Mouse (Mus musculus) kidney, postnatal 25 days (tissue): Measurements from ENCODE around the gene Ehbp1.
A peak's percentile ranks its signal among the peaks of the same experiment; 100 is the strongest.

Source experiments
- DNase-seq, 2 experiments: peaks; one replicate each; pipeline ENCODE4 v3.0.0; 2021; ENCODE audit warnings: mixed read lengths in 2 of 2

Ehbp1 gene

DNA sequence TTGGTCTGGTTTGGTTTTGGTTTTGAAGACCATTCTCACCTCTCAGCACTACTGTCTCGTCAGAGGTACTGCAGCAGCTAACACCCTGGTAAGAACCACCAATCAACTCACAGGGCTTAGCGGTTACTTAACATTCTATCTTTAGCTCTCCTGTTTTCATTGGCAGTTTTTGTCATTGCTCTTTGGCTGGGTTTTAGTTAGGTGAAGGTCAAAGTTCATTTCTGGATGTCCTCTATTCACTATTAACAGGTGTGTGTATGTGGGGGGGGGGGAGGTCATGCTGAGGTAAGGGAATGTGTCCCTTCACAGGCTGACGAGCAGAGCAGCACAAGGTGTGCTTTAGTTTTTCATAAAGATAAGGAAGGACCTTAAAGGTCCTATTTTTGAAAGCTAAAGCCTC is 147.5 kb downstream of the Ehbp1 start:
- peak in 1 of 2 experiments; percentile 46 for DNase-seq

DNA sequence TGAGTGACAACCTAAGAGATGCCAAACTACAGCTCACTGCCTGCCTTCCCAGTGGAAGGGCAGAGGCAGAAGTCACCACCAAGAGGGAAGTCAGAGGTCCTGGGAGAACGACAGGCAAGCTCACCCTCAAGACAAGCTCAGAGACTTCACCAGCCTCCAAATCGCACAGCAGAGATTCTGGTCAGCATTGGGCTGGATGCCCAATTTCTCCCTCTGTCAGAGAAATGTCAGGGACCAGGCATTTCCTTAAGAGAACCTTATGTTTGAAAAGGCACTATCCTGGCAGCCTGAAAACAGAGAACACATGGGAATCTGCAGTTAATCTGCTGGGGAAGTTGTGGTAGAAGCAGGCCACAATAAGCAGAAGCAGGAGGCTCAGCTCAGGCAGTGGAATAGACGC is 151.5 kb downstream of the Ehbp1 start:
- DNase-seq = no peak

DNA sequence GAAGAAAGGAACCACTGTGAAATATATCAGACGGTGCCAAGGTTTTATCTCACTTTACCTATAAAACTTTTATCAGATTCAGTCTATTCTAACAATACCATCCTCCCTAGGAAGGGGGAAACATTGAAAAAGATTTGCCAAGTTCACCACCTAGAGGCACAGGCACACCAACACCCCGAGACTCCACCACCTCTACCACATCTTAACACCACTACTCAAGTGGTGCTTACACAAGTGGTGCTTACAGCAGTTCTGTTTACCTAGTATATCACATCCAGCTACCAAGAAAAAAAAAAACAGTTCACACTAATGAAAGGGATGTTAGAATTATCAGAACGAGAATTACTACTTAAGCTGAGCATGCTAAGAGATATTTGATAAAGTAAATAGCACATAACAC is 152.1 kb downstream of the Ehbp1 start:
- DNase-seq = no peak

DNA sequence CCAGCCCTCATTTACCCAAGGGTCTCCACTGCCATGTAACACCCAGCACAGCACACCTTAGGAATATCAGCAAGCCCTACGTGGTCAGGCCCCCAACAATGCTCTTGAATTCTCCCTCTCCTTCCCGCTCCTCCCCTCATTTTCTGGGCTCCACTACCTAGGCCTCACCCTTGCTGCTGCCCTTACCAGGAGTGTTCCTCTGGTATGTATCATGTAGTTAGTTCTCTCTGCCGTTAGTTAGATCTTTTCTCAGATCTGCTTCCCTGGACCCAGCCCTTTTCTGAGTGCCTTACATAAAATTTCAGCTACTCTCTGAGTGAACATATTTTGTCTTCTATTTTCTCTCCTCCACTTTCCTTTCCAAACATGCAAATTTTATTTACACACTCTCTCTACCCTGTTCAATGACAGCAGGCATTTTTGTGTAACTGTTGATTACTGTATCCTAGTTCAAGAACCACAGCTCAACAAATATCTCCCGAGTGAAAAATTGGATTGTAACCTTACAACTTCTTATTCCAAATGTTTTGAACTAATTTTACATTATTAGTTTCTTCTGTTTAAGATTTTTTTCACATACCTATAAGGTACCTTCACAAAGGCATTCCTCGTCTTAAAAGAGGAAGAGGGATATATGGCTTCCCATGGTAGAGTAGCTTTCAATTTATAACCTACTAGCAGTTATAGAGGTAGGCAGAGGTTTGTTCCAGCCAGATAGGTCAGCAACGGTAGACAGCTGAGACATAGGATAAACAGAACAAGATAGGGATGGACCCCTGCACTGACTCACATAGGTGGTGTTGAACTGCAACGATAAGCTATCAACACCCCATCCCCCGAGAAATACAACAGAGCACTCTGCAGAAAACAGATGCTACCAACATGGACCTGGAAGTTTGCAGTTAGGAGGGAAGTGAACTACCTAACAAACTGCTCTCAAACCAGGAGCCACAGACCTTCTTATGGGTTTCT is 160.3 kb downstream of the Ehbp1 start:
- no peak for DNase-seq

DNA sequence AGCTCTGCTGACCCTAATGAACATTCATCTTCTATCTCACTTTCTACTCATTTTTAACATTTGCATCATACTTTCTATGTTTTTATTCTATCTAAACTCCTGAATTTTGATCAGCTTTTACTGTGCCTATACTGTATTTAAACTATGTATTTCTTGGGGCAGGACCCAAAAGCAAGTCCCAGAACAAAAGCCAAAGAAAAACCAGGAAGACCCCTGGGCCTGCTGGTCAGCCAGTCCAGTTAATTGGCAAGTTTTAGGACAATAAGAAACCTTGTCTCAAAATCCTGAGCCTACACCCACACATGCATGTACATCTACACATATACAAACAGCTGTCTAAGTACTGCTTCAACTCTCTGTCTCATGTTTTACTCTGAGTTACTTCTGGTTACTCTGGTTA is 161.9 kb downstream of the Ehbp1 start:
- DNase-seq = no peak

DNA sequence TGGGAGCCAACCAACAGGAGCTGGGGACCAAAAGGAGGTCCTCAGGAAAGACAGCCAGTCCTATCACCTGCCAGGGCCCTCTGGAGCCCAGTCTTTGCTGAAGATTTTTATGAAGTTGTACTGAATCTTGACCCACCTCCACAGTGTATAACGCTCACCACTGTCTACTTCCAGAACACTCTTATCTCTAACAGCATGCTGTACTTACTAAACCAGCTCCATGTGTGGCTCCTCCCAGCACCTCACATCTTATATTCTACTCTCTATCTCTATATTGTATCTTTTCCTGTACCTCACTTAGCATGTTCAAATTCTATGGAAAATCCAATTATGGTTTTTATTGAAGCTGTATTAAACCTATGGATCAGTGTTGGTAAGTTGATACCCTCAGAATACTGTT is 163.5 kb downstream of the Ehbp1 start:
- DNase-seq = no peak

DNA sequence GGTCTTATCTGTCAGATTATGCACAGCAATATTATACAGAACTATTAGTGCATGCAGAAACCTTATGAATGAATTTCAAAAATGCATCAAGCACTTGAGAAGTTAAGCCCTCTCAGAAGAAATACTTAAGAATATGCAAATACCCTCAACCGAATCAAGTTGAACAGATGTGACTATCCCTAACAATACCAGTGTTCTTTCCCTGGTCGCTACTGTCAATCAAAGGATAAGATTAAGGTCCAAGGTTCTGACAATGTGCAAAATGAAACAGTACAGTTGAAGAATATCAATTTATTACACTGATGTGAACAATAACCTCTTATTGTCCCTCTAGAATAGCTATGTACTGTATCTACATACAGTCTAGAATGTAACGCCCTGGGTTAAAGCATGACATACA is 167.8 kb downstream of the Ehbp1 start:
- DNase-seq = no peak

DNA sequence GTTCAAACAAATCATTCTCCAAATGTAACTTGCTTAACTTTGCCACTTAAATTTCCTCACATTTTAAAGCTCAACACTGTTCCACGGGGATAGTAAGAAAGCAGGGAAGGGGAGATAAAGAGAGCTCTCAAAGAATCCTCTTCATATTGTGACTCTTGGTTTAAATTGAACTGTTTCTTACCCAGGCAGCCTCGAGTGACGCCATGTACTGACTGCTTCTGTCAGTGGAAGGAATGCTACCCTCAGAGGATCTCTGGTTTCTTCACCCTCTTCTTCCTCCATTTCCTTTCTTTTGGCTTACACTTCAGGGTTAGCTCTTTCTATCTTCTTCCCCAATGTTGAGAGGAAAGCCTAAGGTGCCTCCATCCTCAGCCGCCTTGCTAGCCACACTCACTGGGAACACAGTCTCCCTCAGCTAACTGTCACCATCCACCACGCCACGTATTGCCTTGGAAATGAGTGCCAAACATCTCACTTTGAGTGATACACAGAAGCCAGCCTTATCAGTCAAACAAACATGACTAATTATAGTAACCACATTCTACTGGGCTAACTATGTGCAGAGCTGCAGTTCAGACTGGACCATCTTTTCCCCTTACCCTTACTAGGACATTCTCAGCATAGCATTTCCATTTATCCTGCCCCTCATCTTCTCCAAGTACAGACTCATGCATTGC is 171.0 kb downstream of the Ehbp1 start:
- DNase-seq = no peak

DNA sequence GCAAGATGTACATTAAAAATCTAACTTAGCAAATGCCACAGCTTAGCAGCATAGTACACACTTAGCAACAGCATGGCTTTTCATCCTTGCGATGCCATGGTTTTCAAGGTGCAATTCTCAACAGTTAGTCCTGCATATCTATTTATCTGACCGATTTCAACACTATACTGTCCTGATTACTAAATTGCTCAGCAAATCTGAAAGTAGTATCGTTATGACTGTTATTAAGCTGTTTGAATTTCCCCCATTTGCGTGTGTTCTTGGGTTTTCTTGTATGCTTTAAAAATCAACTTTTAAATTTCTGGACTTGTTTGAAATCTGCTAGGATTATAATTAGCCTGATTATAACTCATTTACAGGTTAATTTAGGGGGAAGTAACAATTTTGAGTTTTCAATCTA is 184.2 kb downstream of the Ehbp1 start:
- no peak for DNase-seq

DNA sequence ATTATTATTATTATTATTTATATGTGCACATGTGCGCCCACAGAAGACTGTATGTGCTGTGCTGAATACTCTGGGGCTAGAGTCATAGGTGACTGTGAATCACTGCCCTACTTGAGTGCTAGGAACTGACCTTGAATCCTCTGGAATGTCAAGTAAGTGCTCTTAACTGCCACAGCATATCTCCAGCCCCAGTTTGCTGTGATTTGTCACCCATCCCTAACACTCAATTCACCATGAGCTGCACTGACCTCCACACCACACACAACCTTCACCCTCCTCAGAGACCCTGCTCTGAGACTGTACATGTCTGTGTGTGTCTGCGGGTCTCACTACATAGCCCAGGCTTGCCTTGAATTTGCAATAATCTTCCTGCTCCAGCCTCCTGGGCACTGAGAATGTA is 185.9 kb downstream of the Ehbp1 start:
- no peak for DNase-seq

DNA sequence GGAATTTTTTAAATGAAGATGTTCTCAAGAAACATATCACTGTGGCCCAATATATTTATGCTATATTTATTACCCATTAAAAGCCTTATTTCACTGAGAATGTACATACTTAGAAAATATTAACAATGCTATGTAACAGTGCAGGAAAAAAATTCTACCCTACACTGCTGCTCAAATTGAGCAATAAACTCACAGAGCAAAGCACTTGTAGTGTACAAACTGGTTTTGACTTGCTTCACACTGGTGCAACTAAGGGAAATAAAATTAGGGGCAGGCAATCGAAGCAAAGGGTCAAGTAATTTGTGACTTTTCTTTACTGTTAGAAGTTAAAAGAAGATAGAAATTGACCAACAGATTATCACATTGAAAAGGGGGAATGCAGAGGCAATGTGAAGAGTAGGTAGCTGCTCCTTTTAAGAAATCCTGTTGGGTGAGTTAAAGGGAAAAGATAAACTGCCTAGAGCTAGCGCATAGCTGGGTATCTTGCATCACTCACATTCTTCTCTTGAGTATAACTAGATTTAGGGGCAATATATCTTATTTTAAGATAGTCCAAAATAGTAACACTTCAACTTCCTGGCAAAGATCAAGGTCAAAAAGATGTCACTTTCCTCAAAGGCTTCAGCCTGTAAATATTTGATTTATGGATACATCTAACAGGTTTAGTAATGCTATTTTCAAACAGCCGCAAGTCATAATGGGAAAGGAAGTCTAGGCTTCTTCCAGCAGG is 186.6 kb downstream of the Ehbp1 start:
- no peak for DNase-seq

DNA sequence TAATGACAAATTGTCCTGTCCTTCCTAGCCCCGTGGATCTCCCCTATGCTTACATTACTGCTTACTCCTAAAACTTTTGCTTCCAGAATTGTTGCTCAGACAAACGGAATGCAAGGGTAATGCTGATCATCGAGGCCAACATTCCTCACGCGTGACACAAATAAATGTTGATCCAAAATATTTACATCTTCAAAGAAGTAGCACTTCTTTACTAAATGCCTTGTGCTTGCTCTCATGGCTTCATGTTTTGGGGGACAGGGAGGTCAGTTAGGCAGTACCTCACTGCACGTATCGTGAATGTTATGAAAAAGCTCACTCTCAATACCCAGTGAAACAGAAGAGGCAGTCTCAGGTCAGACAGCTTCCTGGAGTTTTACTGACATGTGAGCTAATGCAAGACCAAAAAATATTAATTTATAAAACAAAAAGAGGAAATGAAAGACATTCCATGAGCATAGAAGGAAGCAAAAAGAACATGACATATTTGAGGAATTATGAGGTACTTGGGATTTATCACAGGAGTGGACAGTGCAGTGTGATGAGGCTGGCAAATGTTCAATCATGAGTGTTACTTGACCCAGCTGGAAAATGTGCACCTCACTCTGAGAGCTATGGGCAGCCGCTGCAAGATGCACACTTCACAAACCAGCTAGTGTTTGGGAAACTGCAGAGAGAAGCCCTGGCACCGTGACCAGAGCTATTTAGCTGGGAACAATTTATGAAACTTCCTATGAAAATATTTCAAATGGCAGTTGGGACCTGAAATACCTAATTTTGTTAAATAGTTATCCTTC is 187.4 kb downstream of the Ehbp1 start:
- peak in 1 of 2 experiments; percentile 3 for DNase-seq

DNA sequence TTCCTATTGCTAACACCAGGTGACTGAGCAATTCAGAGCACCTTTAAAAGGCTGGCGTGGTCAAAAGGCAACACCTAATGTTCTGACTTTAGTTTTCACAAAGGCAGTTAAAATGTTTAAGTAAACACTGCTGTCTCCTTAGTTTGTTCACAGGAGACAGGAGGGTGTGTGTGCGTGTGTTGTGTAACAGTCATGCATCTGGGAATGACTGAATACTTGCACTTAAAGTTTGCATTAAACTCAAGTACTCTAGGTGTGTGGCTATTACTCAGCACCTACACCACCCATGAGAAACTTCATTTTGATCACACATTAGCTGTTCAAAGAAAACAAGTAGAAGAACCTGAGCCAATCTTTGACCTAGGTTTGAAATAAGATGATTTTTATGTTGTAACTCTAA is 201.4 kb downstream of the Ehbp1 start:
- no peak for DNase-seq

DNA sequence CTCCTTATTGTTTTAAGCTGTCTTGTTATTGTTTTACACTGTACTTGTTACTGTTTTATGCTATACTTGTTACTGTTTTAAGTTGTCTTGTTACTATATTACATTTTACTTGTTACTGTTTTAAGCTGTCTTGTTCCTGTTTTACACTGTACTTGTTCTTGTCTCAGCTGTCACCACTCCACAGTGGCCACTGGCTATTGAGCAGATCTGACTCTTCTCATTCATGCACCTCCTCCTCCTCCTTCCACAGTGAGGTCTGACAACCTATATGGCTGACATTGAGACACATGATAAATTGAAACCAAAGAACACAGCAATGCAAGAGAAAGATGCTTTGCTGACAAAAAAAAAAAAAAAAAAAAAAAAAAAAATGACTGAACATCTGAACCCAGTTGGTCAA is 203.6 kb downstream of the Ehbp1 start:
- DNase-seq = no peak

DNA sequence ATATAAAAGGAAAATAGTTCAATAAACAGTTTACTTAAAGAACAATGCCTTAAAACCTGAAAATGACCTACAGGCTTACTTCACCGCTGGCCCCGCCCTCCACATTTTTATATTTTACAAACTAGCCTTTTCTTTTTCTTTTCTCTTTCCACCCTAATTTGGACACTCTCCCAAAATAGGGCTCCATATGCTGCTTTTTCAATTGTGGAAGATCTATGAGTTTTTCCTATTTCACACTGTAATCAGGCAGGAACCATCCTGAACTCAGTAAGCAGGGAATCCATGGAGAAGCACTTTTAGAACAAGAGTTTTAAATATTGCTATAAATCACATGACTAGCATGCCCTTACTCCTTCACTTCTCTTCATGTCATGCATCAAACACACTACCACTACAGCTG is 216.9 kb downstream of the Ehbp1 start:
- no peak for DNase-seq

DNA sequence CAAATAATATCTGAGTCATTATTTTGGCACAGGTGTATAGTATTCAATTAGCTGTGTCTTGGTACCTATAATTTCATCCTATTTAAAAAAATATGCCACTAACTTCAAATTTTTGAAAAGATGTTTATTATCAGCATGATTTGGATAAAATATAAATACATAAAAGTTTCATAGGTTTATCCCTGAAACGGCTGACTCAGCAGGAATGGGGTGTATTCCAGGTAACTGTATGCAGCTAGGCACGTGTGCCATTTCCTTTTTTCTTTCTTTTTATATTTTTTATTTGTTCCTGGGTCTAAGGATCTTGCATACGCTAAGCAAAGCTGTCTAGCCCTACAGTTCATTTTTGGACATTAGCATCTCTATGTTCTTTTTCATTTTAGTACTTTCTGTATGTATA is 223.2 kb downstream of the Ehbp1 start:
- no peak for DNase-seq

DNA sequence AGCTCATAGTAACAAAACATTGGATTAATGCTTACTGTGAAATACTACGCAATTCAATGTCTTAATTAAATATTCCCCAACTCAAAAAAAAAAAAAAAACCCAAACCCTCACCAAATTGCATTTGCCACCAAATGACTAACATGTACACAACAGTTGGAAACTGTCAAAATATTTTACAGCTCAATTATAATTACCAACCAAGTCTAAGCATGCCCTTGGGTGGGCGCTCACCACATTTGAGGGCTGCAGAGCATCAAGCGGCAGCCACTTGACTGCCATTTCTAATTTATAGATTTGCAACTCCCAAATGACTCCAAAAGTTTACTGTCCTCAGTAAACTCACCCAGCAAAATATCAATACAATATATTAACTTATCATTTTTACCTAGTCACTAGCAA is 229.9 kb downstream of the Ehbp1 start:
- DNase-seq = no peak

DNA sequence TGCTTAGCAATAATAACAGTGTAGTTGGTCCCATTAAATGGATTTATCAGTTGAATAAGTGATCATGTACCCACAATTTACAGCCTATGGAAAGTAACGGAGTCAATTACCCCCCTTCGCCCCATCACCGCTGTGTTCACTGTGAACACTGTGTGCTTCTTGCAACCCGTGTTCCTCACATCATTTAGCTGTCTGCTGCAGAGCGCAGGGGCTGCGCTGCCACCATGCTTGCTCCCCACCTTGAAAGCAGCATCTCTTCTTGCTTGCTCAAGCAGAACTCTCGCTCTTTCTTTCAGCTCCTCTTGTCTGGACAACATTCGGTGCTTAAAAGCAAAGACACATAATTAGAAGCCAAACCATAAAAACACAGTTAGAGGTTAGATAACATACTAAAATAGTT is 252.7 kb downstream of the Ehbp1 start:
- no peak for DNase-seq

DNA sequence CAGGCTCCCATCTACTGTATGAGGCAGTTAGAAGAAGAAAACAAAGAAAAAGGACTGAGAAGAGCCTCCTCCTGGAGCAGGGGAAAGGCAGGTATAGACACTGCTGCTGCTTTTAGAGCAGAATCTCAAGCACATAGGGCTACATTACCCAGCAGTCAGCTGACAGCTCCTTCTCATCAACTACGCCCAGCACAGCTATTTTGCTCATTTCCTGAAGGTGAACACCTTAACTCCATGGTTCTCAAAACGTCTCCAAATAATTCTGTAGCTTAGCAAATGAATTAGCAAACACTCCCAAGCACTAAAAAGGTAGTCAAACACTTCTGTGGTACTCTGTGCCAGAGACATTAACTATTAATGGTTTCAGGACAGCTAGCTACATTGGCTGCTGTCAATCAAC is 278.7 kb downstream of the Ehbp1 start:
- DNase-seq = no peak

DNA sequence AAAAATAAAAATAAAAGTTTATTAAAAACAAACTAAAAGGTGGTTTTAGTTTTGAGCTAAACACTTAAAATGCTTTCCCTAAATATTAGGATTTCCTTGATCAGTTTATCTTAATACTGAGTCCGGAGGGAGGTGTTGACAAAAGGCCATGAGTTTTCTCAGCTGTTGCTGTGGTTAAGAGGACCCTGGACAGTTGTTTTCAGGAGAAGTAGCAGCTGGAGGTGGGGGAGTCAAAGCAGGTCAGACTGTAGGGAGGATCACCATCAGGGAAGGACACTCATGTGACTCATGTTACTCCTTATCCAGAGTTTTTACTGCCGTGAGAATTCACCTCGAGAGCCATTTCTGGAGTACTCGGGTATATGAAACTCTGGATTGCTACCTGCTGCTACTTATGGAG is 280.4 kb downstream of the Ehbp1 start:
- no peak for DNase-seq

DNA sequence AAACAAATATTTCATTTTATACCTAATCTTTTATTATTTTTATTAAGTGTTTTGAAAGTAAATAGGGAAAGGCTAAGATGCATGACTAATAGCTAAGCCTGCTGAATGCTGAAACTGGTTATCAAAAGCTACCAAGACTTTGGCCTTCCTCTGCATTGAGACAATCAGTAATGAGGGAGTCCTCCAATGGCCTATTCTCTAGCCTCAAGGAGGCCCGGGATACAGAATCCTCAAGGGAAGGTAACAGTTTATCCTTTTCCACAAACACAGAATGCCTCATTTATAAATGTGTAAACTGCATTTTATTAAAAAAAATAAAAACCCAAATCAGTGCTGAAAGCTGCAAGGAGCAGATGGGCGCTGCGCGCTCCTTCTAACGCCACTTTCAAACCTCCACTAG is 284.6 kb downstream of the Ehbp1 start:
- no peak for DNase-seq

DNA sequence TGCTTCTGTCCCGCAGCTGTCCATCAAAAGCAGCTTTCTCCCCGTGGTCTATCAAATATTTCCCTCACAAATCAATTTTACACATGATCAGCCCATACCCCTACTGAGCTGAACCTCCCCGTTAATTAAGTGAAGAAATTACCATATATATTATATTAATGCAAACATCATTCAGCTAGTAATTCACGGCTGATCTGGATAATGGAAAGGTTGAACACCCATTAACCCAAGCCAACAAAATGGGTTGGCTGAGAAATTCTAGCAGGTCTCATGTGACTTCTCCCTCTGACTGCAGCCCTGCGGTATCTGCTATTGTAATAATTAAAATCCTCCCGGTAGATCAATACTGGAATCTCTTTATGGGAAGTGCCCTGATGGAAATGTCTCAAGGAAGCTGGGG is 286.2 kb downstream of the Ehbp1 start:
- no peak for DNase-seq
